Mouse (Mus musculus) stomach, postnatal 0 days (tissue): ENCODE measurements around the gene Smarca2.

ENCODE experiments used
- CTCF ChIP-seq: IDR thresholded peaks from 2 replicates; pipeline ENCODE4 v1.5.1; 2016; ENCODE audit warnings: antibody characterized with exemption, low read depth, mild to moderate bottlenecking, moderate library complexity
- EP300 ChIP-seq: optimal IDR thresholded peaks from 2 replicates; pipeline ENCODE3; 2016; ENCODE audit warnings: antibody characterized with exemption

- no peak for TF ChIP-seq EP300
- TF ChIP-seq CTCF: no peak
Observed at GRCm38 (mm10) chr19:26641269-26641668, 36.4 kb downstream of the Smarca2 start.
